Mouse (Mus musculus) forebrain, embryonic 15.5 days (tissue): Measurements from ENCODE around the gene Sulf2. TPM values are rescaled to one million over a fixed set of nuclear protein-coding genes. Genes with fewer than 3 reads are reported as not detected.

Experiments used
- ATAC-seq: fragments of 200-750 bp; cut with Nextera tagmentation; replicated peaks from 2 replicates; pipeline ENCODE4 v1.8.0; 2017; ENCODE audit warnings: mild to moderate bottlenecking, moderate TSS enrichment, moderate library complexity
- H3K27ac ChIP-seq: fragments of 300-500 bp; sonication (generic); replicated peaks from 2 replicates; pipeline ENCODE4 v1.5.1; 2015; ENCODE audit warnings: mild to moderate bottlenecking, inconsistent platforms
- H3K27me3 ChIP-seq: fragments of 300-500 bp; sonication (generic); 2 replicates; pipeline ENCODE4 v1.6.1; 2015; ENCODE audit warnings: inconsistent platforms
- H3K36me3 ChIP-seq: fragments of 300-500 bp; sonication (generic); 2 replicates; pipeline ENCODE4 v1.6.1; 2015; ENCODE audit warnings: mild to moderate bottlenecking, inconsistent platforms
- H3K4me1 ChIP-seq: fragments of 300-500 bp; sonication (generic); 2 replicates; pipeline ENCODE4 v1.6.1; 2015; ENCODE audit warnings: inconsistent platforms
- H3K4me2 ChIP-seq: fragments of 300-500 bp; sonication (generic); replicated peaks from 2 replicates; pipeline ENCODE4 v1.6.1; 2015; ENCODE audit warnings: mild to moderate bottlenecking, inconsistent platforms
- H3K4me3 ChIP-seq: fragments of 300-500 bp; sonication (generic); 2 replicates; pipeline ENCODE4 v1.5.1; 2015; ENCODE audit warnings: mild to moderate bottlenecking, inconsistent platforms
- H3K9ac ChIP-seq: fragments of 300-500 bp; sonication (generic); replicated peaks from 2 replicates; pipeline ENCODE4 v1.6.1; 2015; ENCODE audit warnings: mild to moderate bottlenecking, inconsistent platforms
- H3K9me3 ChIP-seq: fragments of 300-500 bp; sonication (generic); 2 replicates; pipeline ENCODE4 v1.6.1; 2016; ENCODE audit warnings: inconsistent platforms
- WGBS: fragments of 180-500 bp; shearing (Covaris S2); methylation state at CpG from one replicate; pipeline ENCODE4 v1.1.7; 2015; ENCODE audit warnings: mixed read lengths; 5-methylcytosine and 5-hydroxymethylcytosine counted together
- polyA plus RNA-seq: library from polyadenylated mRNA; unstranded; fragments of >200 nt; fragmentation: Nextera tagmentation; extraction: Ambion mirVana; gene quantifications from 2 replicates; pipeline ENCODE4 v1.2.1, GENCODE M21; 2015

Gene Sulf2
- polyA plus RNA-seq, 1 experiment from 2014 or later, result 36.0 TPM

DNA sequence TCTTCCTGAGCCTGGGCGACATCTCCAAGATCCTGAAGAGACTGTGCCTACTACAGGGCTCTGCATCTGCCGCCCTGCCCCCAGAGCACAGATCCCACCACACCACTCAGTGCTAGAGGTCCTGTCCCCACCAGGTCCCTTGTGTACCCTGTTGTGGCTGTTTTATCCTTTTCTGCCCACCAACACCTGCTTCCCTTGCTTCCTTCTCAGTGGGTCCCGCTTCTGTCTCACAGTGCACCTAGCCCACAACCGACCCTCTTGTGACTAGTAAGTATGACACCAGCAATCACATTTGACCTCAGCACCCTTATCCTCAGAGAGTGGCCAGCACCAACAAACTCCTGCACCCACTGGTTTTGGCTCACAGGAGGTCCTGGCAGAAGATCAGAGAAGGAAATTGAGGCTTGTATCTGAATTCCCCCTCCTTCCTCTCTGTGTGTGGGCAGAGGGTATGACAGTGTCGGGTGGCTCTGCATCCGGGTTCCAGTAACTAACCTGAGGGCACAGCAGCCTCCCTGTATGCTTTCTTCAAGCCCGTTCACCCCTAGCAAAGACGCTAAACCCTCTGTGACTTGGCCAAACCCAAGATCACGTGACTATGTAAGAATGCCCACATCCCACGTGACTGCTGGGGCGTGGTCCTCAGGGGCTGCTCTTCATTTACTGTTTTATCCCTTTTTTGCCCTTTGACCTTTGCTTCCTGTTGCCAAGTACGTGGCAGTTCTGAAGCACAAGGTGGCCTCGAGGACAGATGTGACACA is 29.8 kb downstream of the Sulf2 start:
- no peak overlapping the region for H3K4me3 ChIP-seq
- 81% methylated on average over 13 of the region's 13 CpGs for WGBS
- no peak overlapping the region for H3K9ac ChIP-seq
- H3K4me1 ChIP-seq, result no peaks in the 10 kb centered on the region
- no peak overlapping the region for H3K4me2 ChIP-seq
- H3K27me3 ChIP-seq, result no peaks in the 10 kb centered on the region
- H3K27ac ChIP-seq, result no peak overlapping the region
- no peak for ATAC-seq
- H3K9me3 ChIP-seq, result no peaks in the 10 kb centered on the region
- no peaks in the 10 kb centered on the region for H3K36me3 ChIP-seq

- no peak for ATAC-seq
- Histone ChIP-seq H3K9me3 (no peaks in the 10 kb centered on the region), H3K27me3 (no peaks in the 10 kb centered on the region), H3K4me3 (no peak overlapping the region), H3K36me3 (no peaks in the 10 kb centered on the region), H3K9ac (no peak overlapping the region), H3K4me2 (no peak overlapping the region), H3K27ac (no peak overlapping the region), H3K4me1 (no peaks in the 10 kb centered on the region)
- 84% methylated on average over 1 of the region's 2 CpGs for WGBS
Observed at GRCm38 (mm10) chr2:166125033-166125432, 30.4 kb downstream of the Sulf2 start.

DNA sequence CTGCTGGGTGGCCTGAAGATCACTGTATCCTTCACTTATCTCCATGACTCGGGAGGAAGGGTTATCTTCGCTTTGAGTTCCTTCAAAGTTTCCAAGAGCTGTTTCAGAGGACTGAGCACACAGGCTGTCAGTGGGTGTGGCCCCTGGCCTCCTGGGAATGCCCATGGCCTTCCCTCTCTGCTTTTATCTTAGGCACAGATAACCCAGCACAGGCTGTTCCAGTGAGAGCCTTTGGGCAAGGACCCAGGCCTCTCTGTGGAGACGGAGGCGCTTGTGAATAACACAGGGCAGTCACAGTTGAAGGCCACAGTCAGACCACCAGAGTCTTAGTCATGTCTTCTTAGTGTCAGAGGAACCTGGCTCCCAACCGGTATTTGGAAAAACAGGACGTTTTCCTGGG is 32.7 kb downstream of the Sulf2 start:
- Histone ChIP-seq H3K4me3 (no peak overlapping the region), H3K9me3 (no peaks in the 10 kb centered on the region), H3K27ac (no peak overlapping the region), H3K9ac (no peak overlapping the region), H3K4me2 (no peak overlapping the region), H3K4me1 (no peaks in the 10 kb centered on the region), H3K27me3 (no peaks in the 10 kb centered on the region), H3K36me3 (no peaks in the 10 kb centered on the region)
- ATAC-seq, result no peak
- WGBS, result 93% methylated on average over 6 of the region's 6 CpGs

GRCm38 (mm10) chr2:166121681-166122355 is 33.6 kb downstream of the Sulf2 start:
- no peak overlapping the region for H3K9ac ChIP-seq
- no peak overlapping the region for H3K4me3 ChIP-seq
- H3K27ac ChIP-seq, result no peak overlapping the region
- ATAC-seq, result no peak
- no peaks in the 10 kb centered on the region for H3K27me3 ChIP-seq
- H3K4me1 ChIP-seq, result no peaks in the 10 kb centered on the region
- H3K9me3 ChIP-seq, result no peaks in the 10 kb centered on the region
- H3K4me2 ChIP-seq, result no peak overlapping the region
- WGBS, result 78% methylated on average over 14 of the region's 14 CpGs
- no peaks in the 10 kb centered on the region for H3K36me3 ChIP-seq

DNA sequence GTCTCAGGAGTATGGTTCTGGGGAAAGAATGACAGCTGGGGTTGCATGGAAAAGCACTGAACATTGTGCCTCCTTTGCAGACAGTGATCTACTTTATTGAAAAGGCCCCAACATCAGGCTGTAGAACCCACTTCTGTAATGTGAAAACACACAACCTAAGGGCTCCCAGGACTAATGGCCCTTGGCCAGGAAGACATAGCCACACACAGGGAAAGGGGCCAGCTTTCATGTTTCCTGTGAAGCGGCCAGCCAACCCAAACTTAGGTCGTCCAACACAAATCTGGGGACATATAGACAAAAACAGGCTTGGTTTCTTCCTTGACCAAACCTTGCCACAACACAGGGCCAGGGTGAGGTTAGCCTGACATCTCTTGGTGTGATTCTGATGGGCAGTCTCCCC is 35.5 kb downstream of the Sulf2 start:
- 80% methylated on average over 2 of the region's 2 CpGs for WGBS
- Histone ChIP-seq H3K27me3 (no peaks in the 10 kb centered on the region), H3K4me3 (no peak overlapping the region), H3K36me3 (no peaks in the 10 kb centered on the region), H3K9ac (no peak overlapping the region), H3K9me3 (no peaks in the 10 kb centered on the region), H3K27ac (no peak overlapping the region), H3K4me1 (no peaks in the 10 kb centered on the region), H3K4me2 (no peak overlapping the region)
- no peak for ATAC-seq

DNA sequence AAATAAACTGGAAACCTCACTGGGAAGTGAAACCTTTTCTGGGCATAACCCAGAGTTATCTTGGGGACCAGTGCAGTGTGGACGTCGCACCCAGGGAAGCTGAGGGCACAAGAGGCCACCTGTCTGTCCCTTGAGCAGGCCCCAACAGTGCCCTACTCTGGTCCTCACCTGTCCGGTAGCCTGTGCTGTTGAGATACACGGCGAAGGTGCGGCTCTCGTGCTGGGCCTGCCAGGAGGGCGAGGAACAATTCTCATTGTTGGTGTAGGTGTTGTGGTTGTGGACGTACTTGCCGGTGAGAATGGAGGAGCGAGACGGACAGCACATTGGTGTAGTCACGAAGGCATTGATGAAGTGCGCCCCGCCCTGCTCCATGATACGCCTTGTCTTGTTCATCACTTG is 38.8 kb downstream of the Sulf2 start:
- ATAC-seq, result no peak
- 95% methylated on average over 16 of the region's 16 CpGs for WGBS
- Histone ChIP-seq H3K4me2 (no peak overlapping the region), H3K4me1 (no peaks in the 10 kb centered on the region), H3K27ac (no peak overlapping the region), H3K36me3 (no peaks in the 10 kb centered on the region), H3K27me3 (no peaks in the 10 kb centered on the region), H3K4me3 (no peak overlapping the region), H3K9me3 (no peaks in the 10 kb centered on the region), H3K9ac (no peak overlapping the region)

- no peak overlapping the region for H3K9ac ChIP-seq
- H3K27ac ChIP-seq, result no peak overlapping the region
- no peak for ATAC-seq
- no peaks in the 10 kb centered on the region for H3K27me3 ChIP-seq
- no peak overlapping the region for H3K4me2 ChIP-seq
- H3K4me1 ChIP-seq, result no peaks in the 10 kb centered on the region
- 93% methylated on average over 7 of the region's 7 CpGs for WGBS
- H3K9me3 ChIP-seq, result no peaks in the 10 kb centered on the region
- no peak overlapping the region for H3K4me3 ChIP-seq
- H3K36me3 ChIP-seq, result no peaks in the 10 kb centered on the region
Observed at GRCm38 (mm10) chr2:166116278-166116608, 39.2 kb downstream of the Sulf2 start.

GRCm38 (mm10) chr2:166115571-166116277 is 39.7 kb downstream of the Sulf2 start:
- Histone ChIP-seq H3K9me3 (no peaks in the 10 kb centered on the region), H3K27me3 (no peaks in the 10 kb centered on the region), H3K4me3 (no peak overlapping the region), H3K4me2 (no peak overlapping the region), H3K9ac (no peak overlapping the region), H3K27ac (no peak overlapping the region), H3K4me1 (no peaks in the 10 kb centered on the region), H3K36me3 (no peaks in the 10 kb centered on the region)
- ATAC-seq, result no peak
- WGBS, result 90% methylated on average over 15 of the region's 15 CpGs

GRCm38 (mm10) chr2:166112986-166113385 is 42.5 kb downstream of the Sulf2 start:
- H3K4me3 ChIP-seq, result no peak overlapping the region
- 87% methylated on average over 11 of the region's 11 CpGs for WGBS
- ATAC-seq, result no peak

DNA sequence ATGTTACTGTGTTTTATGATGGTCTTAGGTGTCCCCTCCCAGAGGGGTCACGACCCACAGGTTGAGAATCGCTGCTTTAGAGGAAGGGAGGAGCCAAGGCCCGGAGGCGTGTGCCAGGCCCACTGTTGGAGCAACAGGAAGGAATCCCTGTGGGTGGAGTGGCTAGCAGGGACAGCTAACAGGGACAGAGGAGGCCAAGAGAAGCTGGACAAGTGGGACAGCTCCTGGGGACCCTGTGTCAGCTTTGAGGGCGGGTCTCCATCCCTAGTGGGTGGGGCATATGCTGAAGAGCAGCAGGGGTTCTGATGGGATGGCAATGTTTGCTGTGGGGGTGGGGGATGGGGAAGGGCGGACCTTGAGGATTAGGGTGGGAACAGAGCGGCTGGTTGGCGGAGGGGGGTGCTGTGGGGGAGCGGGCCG is 43.6 kb downstream of the Sulf2 start:
- Histone ChIP-seq H3K9ac (no peak overlapping the region), H3K4me2 (no peak overlapping the region), H3K4me3 (no peak overlapping the region), H3K4me1 (peaks cover 17% of the 10 kb centered on the region), H3K27me3 (no peaks in the 10 kb centered on the region), H3K27ac (no peak overlapping the region), H3K36me3 (no peaks in the 10 kb centered on the region), H3K9me3 (no peaks in the 10 kb centered on the region)
- ATAC-seq, result no peak
- 46% methylated on average over 10 of the region's 10 CpGs for WGBS

More at GRCm38 (mm10) chr2:166112986-166113385, 42.5 kb downstream of the Sulf2 start:
- H3K9me3 ChIP-seq, result no peaks in the 10 kb centered on the region
- H3K9ac ChIP-seq, result no peak overlapping the region
- peaks cover 7% of the 10 kb centered on the region for H3K4me1 ChIP-seq
- H3K27ac ChIP-seq, result no peak overlapping the region
- H3K27me3 ChIP-seq, result no peaks in the 10 kb centered on the region
- no peaks in the 10 kb centered on the region for H3K36me3 ChIP-seq
- H3K4me2 ChIP-seq, result no peak overlapping the region

- Histone ChIP-seq H3K4me1 (peaks cover 23% of the 10 kb centered on the region), H3K27me3 (no peaks in the 10 kb centered on the region), H3K27ac (no peak overlapping the region), H3K36me3 (no peaks in the 10 kb centered on the region), H3K9me3 (no peaks in the 10 kb centered on the region), H3K4me2 (no peak overlapping the region), H3K4me3 (no peak overlapping the region), H3K9ac (no peak overlapping the region)
- ATAC-seq, result no peak
- 96% methylated on average over 2 of the region's 2 CpGs for WGBS
Observed at GRCm38 (mm10) chr2:166111238-166111637, 44.2 kb downstream of the Sulf2 start.

GRCm38 (mm10) chr2:166110764-166111163 is 44.7 kb downstream of the Sulf2 start:
- Histone ChIP-seq H3K9me3 (no peaks in the 10 kb centered on the region), H3K27ac (no peak overlapping the region), H3K9ac (no peak overlapping the region), H3K4me1 (peaks cover 27% of the 10 kb centered on the region), H3K36me3 (no peaks in the 10 kb centered on the region), H3K4me3 (no peak overlapping the region), H3K4me2 (no peak overlapping the region), H3K27me3 (no peaks in the 10 kb centered on the region)
- WGBS, result 89% methylated on average over 8 of the region's 8 CpGs
- ATAC-seq, result no peak
